Mouse (Mus musculus): ENCODE data around the gene Acin1.

DNA sequence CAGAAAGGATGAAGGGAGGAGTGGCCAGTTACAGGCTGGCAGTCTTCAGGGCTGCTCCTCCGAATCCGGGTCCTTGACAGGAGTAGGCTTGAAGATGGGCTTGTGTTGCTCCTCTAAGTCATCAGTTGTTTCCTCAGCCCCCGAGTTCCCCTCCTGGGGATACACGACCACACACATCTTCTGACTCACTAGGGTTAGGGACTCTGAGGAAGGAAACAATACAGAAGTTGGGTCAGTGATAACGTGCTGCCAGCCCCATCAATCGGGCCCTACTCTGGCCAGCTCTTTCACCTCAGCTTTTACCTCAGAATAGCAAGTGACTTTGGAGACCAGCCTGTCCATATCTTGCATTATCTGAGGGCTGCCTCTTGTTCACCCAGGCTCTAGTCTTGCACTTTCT is 37.3 kb upstream of the Acin1 start:
- TF ChIP-seq CTCF (IDR thresholded peaks at IDR 0.05; ENCODE audit: control insufficient read depth, insufficient read depth, low read length) (no peak), POLR2A (IDR thresholded peaks at IDR 0.05; ENCODE audit: borderline replicate concordance, control insufficient read depth, low read depth, low read length) (no peak)
